Mouse (Mus musculus) midbrain, embryonic 10.5 days (tissue): ENCODE measurements at regions not wholly inside any gene's neighbourhood (a gene's known extent, or its start where the extent isn't known, plus 50 kb on each side); places are given as distances from the start of the nearest gene placed in this dataset. TPM values are rescaled to one million over a fixed set of nuclear protein-coding genes. Genes with fewer than 3 reads are reported as not detected.
A peak's percentile ranks its signal among the peaks of the same experiment; 100 is the strongest.

Experiments
- DNase-seq: peaks from one replicate; pipeline ENCODE4 v3.0.0-alpha.2; 2017; ENCODE audit warnings: low spot score
- H3K27ac ChIP-seq: fragments of 300-500 bp; sonication (generic); replicated peaks from 2 replicates; pipeline ENCODE4 v1.5.1; 2016; ENCODE audit warnings: mild to moderate bottlenecking
- H3K27me3 ChIP-seq: fragments of 300-500 bp; sonication (generic); 2 replicates; pipeline ENCODE4 v1.6.1; 2016; ENCODE audit warnings: low read depth, mild to moderate bottlenecking; ENCODE audit not compliant: poor library complexity, severe bottlenecking
- H3K36me3 ChIP-seq: fragments of 300-500 bp; sonication (generic); 2 replicates; pipeline ENCODE4 v1.6.1; 2016; ENCODE audit warnings: mild to moderate bottlenecking, moderate library complexity
- H3K4me1 ChIP-seq: fragments of 300-500 bp; sonication (generic); 2 replicates; pipeline ENCODE4 v1.6.1; 2016
- H3K4me3 ChIP-seq: fragments of 300-500 bp; sonication (generic); 2 replicates; pipeline ENCODE4 v1.5.1; 2016; ENCODE audit warnings: mild to moderate bottlenecking, moderate library complexity
- H3K9me3 ChIP-seq: fragments of 300-500 bp; sonication (generic); replicated peaks from 2 replicates; pipeline ENCODE4 v1.6.1; 2016; ENCODE audit warnings: mild to moderate bottlenecking
- WGBS: fragments of 180-500 bp; shearing (Covaris S2); methylation state at CpG from one replicate; pipeline ENCODE4 v1.1.7; 2016; 5-methylcytosine and 5-hydroxymethylcytosine counted together
- microRNA-seq: library from miRNA; unstranded; fragments of <30 nt; microRNA quantifications from one replicate; pipeline ENCODE4, GENCODE M21; 2017

DNA sequence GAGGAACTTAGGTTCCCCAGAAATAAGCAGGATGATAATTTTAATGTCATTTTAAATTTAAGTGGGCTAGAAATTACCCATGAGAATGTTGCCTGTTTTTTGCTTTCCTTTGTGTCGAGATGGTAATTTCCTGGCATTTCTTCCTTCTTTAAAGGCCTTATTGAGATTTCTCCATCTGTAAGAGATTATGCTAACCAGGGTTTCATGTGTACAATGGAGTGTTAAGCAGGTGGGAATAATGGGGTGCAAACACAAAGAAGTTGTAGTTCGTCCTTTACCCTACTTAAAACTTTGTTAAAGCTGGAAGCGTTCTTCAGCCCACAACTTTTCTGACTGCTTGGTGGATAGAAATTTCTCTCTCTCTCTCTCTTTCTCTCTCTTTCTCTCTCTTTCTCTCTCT is 77.8 kb upstream of the Zfp64 start:
- no peak overlapping the region for H3K4me3 ChIP-seq
- H3K27ac ChIP-seq, result peak overlapping the region; percentile 73
- 38% methylated on average over 3 of the region's 3 CpGs for WGBS
- H3K9me3 ChIP-seq, result no peaks in the 10 kb centered on the region
- no peaks in the 10 kb centered on the region for H3K27me3 ChIP-seq
- DNase-seq, result no peak
- no peaks in the 10 kb centered on the region for H3K36me3 ChIP-seq
- H3K4me1 ChIP-seq, result peaks cover 30% of the 10 kb centered on the region

- H3K36me3 ChIP-seq, result no peaks in the 10 kb centered on the region
- 78% methylated on average over 9 of the region's 9 CpGs for WGBS
- H3K27ac ChIP-seq, result no peak overlapping the region
- H3K4me3 ChIP-seq, result no peak overlapping the region
- H3K4me1 ChIP-seq, result peaks cover 16% of the 10 kb centered on the region
- no peaks in the 10 kb centered on the region for H3K27me3 ChIP-seq
- no peaks in the 10 kb centered on the region for H3K9me3 ChIP-seq
- DNase-seq, result no peak
These were observed 73.2 kb upstream of the Zfp64 start for GRCm38 (mm10) chr2:169028531-169029114.

DNA sequence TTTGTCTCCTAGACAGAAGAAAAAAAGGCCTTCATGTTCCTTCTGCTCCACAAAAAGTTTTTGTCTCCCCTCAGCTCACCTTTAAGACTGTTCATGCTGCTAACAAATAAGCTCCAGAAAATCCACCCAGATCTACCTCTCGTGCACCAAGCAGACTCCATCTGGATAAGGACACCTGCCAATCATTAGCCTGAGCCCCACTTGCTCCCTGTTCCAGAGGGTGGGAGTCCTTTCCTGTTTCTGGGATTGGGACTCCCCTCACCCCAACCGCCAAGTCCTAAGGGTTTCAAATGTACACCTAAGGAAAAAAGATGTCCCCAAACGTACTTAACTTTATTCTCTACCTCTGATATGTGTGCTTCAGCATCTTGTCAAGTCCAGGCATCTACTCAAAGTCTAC is 63.6 kb upstream of the Zfp64 start:
- peaks cover 6% of the 10 kb centered on the region; the same call in 1 of the 2 replicates for H3K9me3 ChIP-seq
- no peak for DNase-seq
- H3K27me3 ChIP-seq, result no peaks in the 10 kb centered on the region
- H3K36me3 ChIP-seq, result no peaks in the 10 kb centered on the region
- H3K27ac ChIP-seq, result no peak overlapping the region
- H3K4me1 ChIP-seq, result no peaks in the 10 kb centered on the region
- no peak overlapping the region for H3K4me3 ChIP-seq
- WGBS, result 88% methylated on average over 3 of the region's 3 CpGs

DNA sequence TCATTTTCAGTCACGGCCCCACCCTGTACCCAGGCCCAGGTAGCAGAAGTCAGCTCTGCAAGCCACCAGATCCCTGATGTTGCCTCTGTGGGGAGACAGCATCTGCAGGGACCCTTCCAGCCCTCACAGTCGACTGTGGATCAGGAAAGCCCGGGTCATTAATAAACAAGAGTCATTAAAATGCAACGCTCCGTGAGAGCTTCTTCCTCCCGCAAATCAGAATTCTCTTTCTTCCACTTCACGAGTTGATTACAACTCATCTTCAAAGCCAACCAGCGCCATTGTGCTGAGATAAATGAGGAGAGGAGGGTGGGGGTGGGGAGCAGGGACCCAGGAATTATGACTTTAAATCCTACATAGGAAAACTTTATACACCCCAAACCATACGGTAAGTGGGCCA is 54.9 kb upstream of the Zfp64 start:
- peaks cover 3% of the 10 kb centered on the region; the same call in 1 of the 2 replicates for H3K9me3 ChIP-seq
- DNase-seq, result no peak
- no peak overlapping the region for H3K4me3 ChIP-seq
- H3K27me3 ChIP-seq, result no peaks in the 10 kb centered on the region
- peaks cover 8% of the 10 kb centered on the region for H3K4me1 ChIP-seq
- WGBS, result 58% methylated on average over 9 of the region's 9 CpGs
- H3K27ac ChIP-seq, result peak overlapping the region; percentile 69
- H3K36me3 ChIP-seq, result no peaks in the 10 kb centered on the region

GRCm38 (mm10) chr2:169008756-169009155 is 53.4 kb upstream of the Zfp64 start:
- Histone ChIP-seq H3K9me3 (no peaks in the 10 kb centered on the region), H3K27ac (no peak overlapping the region), H3K4me3 (no peak overlapping the region), H3K27me3 (no peaks in the 10 kb centered on the region), H3K4me1 (peaks cover 8% of the 10 kb centered on the region), H3K36me3 (no peaks in the 10 kb centered on the region)
- DNase-seq, result no peak
- 86% methylated on average over 20 of the region's 20 CpGs for WGBS

DNA sequence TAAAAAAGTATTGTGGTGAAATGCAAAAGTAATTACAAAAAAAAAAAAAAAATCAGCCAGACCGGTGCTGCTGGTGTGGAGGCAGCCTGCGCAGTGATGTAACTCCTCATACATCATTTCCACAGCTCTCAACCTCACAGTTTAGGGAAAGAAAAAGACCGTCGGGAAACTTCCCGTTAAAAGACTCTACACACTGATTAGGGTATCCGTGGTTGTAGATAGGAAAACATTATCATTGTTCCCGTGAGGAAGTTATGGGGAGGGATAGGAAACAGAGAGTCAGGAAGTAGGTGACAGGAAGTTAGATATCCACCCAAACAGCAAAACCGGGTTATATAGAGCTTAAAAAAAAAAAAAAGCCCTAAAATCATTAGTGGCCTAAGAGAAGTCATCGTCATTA is 52.9 kb upstream of the Zfp64 start:
- Histone ChIP-seq H3K4me3 (no peak overlapping the region), H3K36me3 (no peaks in the 10 kb centered on the region), H3K27ac (no peak overlapping the region), H3K4me1 (peaks cover 8% of the 10 kb centered on the region), H3K27me3 (no peaks in the 10 kb centered on the region), H3K9me3 (no peaks in the 10 kb centered on the region)
- WGBS, result 88% methylated on average over 9 of the region's 9 CpGs
- DNase-seq, result no peak

DNA sequence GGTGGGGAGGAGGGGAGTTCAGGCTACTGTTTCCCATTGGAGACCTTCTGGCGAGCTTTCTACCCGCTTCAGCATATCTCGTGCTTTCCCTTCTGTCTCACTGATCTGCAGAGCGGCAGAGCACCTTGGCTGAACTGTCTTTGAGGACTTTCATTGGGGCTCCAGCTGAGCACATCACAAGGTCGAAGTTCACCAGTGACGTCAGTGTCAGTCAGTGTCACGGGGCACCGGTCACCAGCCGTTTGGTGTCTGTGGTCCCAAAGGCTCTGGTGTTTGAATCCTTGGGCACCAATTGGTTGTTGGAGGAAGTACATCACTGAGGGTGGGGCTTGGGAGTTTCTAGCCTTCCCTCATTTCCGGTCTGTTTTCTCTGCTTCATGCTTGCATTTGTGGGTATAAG is 51.2 kb upstream of the Zfp64 start:
- DNase-seq, result no peak
- no peak overlapping the region for H3K4me3 ChIP-seq
- no peak overlapping the region for H3K27ac ChIP-seq
- WGBS, result 86% methylated on average over 10 of the region's 10 CpGs
- H3K36me3 ChIP-seq, result no peaks in the 10 kb centered on the region
- no peaks in the 10 kb centered on the region for H3K27me3 ChIP-seq
- no peaks in the 10 kb centered on the region for H3K9me3 ChIP-seq
- peaks cover 8% of the 10 kb centered on the region for H3K4me1 ChIP-seq

DNA sequence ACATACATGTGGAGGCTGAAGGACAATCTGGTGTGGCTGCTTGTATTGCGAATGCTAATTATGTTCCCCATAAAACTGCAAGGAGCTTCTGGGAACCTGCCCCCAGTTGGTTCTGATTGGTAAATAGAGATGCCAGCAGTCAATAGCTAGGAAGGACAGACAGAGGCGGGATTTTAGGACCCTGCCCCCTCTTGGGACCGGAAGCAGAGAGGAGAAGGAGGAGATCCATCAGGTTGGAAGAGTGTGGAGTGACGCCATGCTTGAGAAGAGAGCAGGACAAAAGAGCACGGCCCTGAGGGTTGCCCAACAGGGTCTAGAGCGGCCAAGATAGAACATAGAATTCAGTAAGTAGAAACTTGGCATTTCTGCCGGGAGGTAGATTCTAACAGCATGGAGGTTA is 50.4 kb upstream of the Zfp64 start:
- no peak overlapping the region for H3K4me3 ChIP-seq
- peaks cover 8% of the 10 kb centered on the region for H3K4me1 ChIP-seq
- no peak for DNase-seq
- H3K27me3 ChIP-seq, result no peaks in the 10 kb centered on the region
- no peaks in the 10 kb centered on the region for H3K9me3 ChIP-seq
- WGBS, result 92% methylated on average over 7 of the region's 7 CpGs
- no peak overlapping the region for H3K27ac ChIP-seq
- no peaks in the 10 kb centered on the region for H3K36me3 ChIP-seq

Small RNA genes in the stretch of these regions (microRNA-seq; reads per million reads assigned to microRNA genes)
- not detected for gene Gm26469
